Mouse (Mus musculus) ovary, postnatal 10 days (tissue): Measurements from ENCODE around the gene Cby1.
"Not testable (repeated sequence)": the region's sequence is repeated elsewhere in the genome, so short reads cannot be mapped to it uniquely, and the experiment has no call there.

Source experiments
- DNase-seq: peaks from one replicate; pipeline ENCODE4 v3.0.0; 2022; ENCODE audit warnings: low spot score

Cby1 gene

GRCm38 (mm10) chr15:79658531-79659375 lies at the start of gene Cby1, which contains the start of gene Fam227a:
TSS of gene Cby1 (plus strand) at chr15:79659199.
TSS of gene Fam227a (minus strand) at chr15:79658956.
- DNase-seq = peak; percentile 99

DNA sequence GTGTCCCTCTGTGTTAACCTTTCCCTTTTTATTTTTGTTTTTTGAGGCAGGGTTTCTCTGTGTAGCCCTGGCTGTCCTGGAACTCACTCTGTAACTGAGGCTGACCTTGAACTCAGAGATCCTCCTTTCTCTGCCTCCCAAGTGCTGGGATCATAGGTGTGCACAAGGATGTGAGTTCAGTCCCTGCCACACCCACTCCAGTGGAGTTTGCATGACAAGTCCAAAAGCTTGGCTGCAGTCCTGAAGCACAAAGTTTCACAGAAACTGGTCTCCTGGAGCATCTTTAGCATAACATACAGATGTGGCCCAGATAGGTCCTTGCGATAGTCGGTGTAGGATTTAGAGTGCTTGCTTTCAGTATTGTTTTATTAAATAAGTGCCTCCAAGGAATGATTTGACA lies 49.8 kb upstream of the Cby1 start:
- no peak for DNase-seq

DNA sequence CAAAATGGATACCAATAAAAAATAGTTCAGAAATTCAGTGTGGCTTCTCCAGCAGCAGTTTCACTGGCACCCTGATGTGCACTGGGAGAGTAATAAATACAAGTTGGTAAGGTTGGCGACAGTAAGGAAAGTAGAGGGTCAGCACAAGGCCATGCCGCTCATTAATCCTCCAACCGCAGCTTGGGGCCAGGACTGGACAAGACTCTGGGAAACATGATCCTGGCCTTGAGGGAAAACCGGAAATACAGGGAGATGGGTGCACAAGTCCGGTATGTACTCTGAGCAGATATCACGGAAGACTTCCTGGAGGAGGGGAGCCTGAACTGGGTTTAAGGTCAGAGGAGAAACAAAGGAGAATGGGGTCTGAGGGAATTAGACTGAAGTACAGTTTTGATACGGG lies 43.5 kb upstream of the Cby1 start:
- no peak for DNase-seq

GRCm38 (mm10) chr15:79616729-79617128 lies 42.3 kb upstream of the Cby1 start:
- no peak for DNase-seq

DNA sequence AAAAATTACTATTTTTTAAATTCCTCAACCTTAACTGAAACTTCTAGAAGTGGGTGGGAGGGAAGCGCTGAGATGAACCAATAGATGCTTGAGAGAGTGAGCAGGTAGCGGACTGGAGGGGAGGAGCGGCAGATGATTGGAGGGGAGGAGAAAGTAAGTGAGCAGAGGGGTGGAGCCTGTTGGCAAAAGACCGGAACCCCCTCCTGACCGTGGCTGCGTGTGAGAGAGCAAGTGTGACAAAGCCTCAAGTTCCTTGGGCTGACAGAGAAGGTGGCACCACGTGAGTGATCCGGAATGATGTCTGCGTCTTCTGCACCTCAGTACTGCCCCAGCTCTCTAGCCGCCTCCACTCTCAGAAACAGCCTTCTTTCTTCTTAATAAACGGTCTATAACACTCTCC lies 41.9 kb upstream of the Cby1 start:
- no peak for DNase-seq

DNA sequence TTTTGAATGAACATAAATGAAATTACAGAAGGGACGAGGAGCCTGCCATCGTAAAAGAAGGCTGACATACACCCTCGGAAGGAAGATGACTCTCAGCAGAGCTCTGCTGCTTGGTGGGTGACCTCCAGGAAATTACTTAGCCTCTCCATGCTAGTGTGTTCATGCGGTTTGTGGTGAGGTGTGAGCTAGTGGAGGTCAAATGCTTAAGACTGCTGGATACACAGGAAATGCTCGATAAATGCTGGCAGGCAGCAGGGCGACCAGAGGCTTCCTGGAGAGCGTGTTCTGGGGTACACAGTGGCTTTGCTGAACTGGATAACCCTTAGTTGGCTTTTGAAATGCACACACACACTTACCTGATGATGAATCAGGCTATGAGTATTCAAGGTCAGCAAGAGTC lies 40.5 kb upstream of the Cby1 start:
- no peak for DNase-seq

DNA sequence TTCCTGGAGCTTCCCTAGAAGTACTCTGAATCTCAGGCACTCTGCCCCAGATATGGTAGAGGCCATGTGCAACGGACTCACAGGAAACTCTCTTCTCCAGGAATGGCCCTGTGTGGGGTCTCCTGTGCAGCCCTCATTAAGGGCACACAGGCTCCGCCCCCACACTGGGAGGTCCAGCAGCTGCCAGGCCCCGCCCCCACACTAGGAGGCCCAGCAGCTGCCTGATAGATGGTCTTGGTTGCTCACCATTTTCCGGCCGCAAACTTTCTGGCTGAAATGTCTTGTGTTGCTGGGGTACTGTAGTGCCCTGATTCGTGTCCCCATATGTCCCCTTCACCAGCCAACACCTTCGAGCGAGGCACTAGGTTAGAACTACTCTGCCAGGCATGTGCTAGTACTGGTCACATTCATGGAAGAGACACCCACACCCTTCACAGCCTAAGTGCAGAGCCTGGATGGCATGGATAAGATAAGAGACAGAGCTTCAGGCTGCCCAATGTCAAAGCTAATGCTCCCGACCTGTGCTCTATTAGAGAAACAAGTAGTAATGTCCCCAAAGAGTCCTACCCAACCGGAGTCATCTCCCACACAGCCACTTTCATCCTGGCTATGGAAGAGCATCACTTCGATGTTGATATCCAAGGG lies 39.1 kb upstream of the Cby1 start:
- DNase-seq = no peak

DNA sequence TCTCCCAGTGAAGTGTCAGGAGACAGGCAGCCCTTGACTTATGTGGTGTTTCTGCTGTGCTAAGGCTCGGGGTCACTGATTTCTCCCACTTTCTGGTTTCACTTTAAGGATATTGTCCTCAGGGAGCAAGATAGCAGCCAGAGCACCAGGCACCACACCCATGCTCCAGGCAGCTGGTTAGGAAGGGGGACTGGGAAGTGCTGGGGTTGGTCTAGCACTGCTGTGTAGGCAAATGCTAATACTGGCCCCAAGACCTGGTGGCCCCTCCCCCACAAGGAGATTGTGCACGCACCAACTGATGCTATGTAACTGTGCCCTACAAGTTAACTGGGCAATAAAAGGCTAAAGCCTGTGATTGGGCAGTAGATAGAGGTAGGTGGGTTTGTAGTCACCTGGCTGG lies 28.5 kb upstream of the Cby1 start:
- no peak for DNase-seq

GRCm38 (mm10) chr15:79641135-79641817 lies 17.7 kb upstream of the Cby1 start:
- no peak for DNase-seq

GRCm38 (mm10) chr15:79645483-79645882 lies 13.5 kb upstream of the Cby1 start:
- no peak for DNase-seq

GRCm38 (mm10) chr15:79648130-79648529 lies 10.9 kb upstream of the Cby1 start:
- DNase-seq = no peak

GRCm38 (mm10) chr15:79650569-79650968 lies 8.4 kb upstream of the Cby1 start:
- DNase-seq = no peak

- DNase-seq = no peak
Observed at GRCm38 (mm10) chr15:79651481-79651880, 7.5 kb upstream of the Cby1 start.

DNA sequence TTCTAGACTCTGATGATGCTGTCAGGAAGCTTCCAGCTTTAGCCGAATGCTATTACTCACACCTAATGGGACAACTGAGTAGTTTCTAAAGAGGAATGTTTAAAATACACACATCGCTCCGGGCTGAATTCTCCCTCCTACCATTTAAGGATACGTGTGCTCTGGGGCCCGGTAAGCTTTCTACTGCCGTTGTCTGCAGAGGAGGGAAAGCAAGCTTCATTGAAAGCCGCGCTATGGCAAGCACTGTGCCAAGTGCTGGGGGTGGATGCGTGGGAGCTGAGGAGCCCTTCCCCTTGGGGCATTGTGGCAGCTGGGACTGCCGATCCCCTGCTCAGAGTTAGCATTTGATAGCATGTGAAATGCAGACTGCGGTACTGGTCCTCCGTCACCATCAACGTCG lies 2.5 kb upstream of the Cby1 start:
- DNase-seq = no peak

DNA sequence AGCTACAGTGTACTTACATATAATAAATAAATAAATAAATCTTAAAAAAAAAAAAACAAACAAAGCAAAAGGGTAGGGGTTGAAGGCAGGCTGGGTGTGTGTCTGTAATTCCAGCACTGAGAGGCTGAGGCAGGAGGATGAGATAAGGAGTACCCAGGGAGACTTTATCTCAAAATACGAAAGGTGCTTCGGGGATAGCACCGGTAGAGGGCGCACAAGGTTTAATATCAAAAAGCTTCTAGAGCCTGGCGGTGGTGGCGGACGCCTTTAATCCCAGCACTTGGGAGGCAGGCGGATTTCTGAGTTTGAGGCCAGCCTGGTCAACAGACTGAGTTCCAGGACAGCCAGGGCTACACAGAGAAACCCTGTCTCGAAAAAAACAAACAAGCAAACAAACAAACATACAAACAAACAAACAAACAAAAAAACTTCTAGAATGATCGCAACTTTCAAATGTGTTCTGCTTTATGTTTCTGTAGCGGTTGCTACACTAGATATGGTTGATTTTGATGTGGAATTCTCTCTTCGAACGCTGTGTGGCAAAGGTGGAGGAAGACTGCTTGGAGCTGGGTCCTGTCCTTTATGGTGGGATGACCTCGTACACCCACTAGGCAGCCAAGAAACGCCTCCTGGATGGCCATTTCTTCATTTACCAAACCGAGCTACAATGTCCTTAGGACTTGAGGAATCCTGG lies 1.0 kb upstream of the Cby1 start:
- DNase-seq = peak; percentile 42

DNA sequence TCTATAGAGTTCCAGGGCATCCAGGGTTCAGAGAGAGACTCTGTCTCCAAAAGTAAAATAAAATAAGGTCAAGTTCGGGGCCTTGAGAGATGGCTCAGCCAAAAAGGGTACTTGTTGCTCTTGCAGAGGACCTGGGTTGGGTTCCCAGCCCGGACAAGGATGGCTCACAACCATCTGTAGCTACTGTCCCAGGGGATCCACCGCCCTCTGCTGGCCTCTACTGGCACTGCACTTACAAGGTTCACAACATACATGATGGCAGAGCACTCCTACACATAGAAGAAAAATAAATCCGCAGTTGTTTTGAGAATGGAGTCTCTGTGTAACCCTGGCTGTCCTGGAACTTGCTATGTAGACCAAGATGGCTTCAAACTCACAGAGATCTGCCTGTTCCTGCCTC lies 2.9 kb downstream of the Cby1 start:
- DNase-seq = no peak

DNA sequence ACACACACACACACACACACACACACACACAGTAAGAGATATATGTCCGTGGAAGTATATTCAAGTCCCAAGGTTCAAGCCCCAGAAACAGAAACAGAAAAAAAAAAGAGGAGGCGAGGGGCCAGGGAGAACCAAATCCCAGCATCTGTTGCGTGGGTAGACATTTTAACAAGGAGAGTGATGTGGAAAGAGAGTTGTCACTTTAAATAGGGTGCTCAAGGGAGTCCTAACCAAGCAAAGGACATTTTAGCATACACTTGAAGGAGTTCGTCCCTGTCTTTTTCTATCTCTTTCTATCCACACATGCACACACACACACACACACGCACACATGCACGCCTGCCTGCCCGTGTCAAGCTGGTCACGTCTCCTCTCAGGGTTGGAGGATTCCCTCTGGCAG lies 5.7 kb downstream of the Cby1 start:
- DNase-seq = no peak

DNA sequence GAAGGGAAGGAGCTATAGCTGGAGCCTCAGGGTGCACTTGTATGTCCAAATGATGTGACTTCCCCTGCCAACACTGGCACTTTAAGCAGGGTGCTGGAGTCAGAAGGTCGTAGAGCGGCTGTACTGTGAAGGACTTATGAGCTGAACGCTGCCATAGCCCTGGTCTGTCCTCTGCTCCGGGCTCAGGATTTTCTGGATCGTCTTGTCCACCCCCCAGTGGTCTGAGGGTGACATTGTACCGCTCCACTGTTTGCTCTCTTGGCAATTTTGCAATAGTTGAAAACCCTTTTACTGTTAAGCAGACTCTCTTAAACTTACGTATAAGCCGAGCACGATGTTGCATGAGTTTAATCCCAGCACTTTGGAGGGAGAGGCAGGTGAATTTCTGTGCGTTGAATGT lies 10.2 kb downstream of the Cby1 start:
- no peak for DNase-seq

DNA sequence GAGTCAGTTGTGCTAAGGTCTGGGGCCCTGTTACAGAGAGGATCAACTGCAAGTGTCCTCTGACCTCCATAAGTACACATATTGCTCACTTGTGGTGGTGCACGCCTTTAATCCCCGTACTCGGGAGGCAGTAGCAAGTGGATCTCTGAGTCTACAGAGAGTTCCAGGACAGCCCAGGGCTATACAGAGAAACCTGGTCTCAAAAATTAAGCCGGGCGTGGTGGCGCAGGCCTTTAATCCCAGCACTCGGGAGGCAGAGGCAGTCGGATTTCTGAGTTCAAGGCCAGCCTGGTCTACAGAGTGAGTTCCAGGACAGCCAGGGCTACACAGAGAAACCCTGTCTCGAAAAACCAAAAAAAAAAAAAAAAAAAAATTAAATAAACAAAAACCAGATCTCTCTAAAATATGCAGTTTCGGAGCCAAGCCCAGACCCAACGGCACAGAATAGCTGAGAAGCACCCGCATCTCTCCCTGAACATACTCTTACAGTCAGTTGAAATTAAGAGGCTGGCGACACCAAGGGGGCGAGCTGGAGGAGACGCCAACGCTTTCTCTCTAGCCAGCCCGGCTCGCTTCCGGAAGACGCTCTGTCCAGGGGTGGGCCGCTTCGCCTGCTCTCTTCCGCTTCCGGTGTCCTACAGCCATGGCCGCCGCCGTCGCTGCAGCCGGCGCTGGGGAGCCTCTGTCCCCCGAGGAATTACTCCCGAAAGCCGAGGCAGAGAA lies 11.4 kb downstream of the Cby1 start, which contains the start of gene Tomm22:
Gene Tomm22 (plus strand): TSS at position 613 of the 723 bp plus-strand sequence.
- peak; percentile 49 for DNase-seq

- no peak for DNase-seq
Observed at GRCm38 (mm10) chr15:79670972-79671299, 11.9 kb downstream of the Cby1 start.

DNA sequence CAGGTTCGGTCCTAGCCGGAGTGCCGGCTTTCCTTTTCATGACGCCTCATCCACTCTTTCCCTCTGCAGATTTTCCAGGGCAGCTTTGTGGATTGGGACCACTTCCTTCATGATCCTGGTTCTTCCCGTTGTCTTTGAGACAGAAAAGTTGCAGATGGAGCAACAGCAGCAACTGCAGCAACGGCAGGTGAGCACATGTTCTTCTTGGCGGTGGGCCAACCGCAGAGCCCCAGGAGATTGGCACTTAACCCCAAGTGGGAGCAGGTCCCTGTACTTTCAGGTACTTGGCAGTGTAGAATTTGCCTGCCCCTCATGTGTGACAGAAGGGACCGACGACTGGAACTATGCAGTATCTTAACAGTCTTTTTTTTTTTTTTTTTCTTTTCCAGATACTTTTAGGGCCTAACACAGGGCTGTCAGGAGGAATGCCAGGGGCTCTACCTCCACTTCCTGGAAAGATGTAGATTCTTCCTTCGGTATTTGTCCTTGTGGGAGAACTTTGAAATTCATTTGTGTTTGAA lies 12.9 kb downstream of the Cby1 start:
- DNase-seq = not testable (repeated sequence)

DNA sequence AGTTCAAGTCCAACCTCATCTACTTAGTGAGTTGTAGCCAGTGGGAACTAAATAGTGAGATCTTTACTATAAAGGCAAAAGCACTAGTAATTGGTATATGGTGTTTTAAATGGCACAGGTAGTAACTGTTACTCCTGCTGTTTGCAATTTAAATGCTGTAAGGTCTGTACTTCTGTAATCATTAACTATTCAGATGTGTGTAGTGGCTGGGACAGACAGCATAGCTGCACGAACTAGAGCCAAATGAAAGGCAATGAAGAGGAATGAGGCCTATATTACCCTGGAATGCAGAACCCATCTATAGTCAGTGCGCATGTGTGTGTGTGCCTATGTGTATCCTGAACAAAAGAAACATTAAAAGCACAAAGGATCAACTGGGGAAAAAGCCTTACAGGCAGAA lies 18.9 kb downstream of the Cby1 start:
- DNase-seq = no peak
